Mouse (Mus musculus) megakaryocyte, adult 5-6 weeks (primary cell): ENCODE measurements around the gene Casp1. TPM values are rescaled to one million over a fixed set of nuclear protein-coding genes. Genes with fewer than 3 reads are reported as not detected.

Source experiments
- total RNA-seq, 2 experiments: library from RNA; stranded (forward) in 1 of 2; stranded (reverse) in 1 of 2; fragments of 153-499, 151-499 nt in 1 of 2; fragments of 221-1000, 200-1000 nt in 1 of 2; gene quantifications; 2 replicates each; pipeline versions ENCODE4 v1.2.3 to v1.2.4; 2015 to 2017

Gene Casp1
- total RNA-seq, 2 experiments from 2014 or later, result 118 to 154 TPM

Other genes starting within 250 kb of the Casp1 start
- 36.7 and 46.9 TPM in 2 replicates for gene Casp4, start 10.3 kb downstream of the Casp1 start, total RNA-seq (2015)
- 31.6 and 42.1 TPM in 2 replicates for gene Casp4, start 10.3 kb downstream of the Casp1 start, total RNA-seq (2017)
- 0.18 and 0.39 TPM in 2 replicates for gene Casp12, start 46.9 kb downstream of the Casp1 start, total RNA-seq (2015)
- gene Casp12, start 46.9 kb downstream of the Casp1 start, total RNA-seq (2017), result 0.41 and 0.59 TPM in 2 replicates